Mouse (Mus musculus) embryonic facial prominence, embryonic 10.5 days (tissue): Measurements from ENCODE around the gene Lrrc38. TPM values are rescaled to one million over a fixed set of nuclear protein-coding genes. Genes with fewer than 3 reads are reported as not detected.
"Not testable (repeated sequence)": the region's sequence is repeated elsewhere in the genome, so short reads cannot be mapped to it uniquely, and the experiment has no call there.

Experiments
- DNase-seq: peaks from one replicate; pipeline ENCODE4 v3.0.0-alpha.2; 2017; ENCODE audit warnings: low spot score
- H3K27ac ChIP-seq: fragments of 300-500 bp; sonication (generic); replicated peaks from 2 replicates; pipeline ENCODE4 v1.5.1; 2016; ENCODE audit warnings: mild to moderate bottlenecking
- H3K27me3 ChIP-seq: fragments of 300-500 bp; sonication (generic); replicated peaks from 2 replicates; pipeline ENCODE4 v1.6.1; 2016; ENCODE audit warnings: low read depth, mild to moderate bottlenecking; ENCODE audit not compliant: poor library complexity, severe bottlenecking
- H3K36me3 ChIP-seq: fragments of 300-500 bp; sonication (generic); replicated peaks from 2 replicates; pipeline ENCODE4 v1.6.1; 2016; ENCODE audit warnings: mild to moderate bottlenecking, moderate library complexity
- H3K4me1 ChIP-seq: fragments of 300-500 bp; sonication (generic); 2 replicates; pipeline ENCODE4 v1.6.1; 2016
- H3K4me3 ChIP-seq: fragments of 300-500 bp; sonication (generic); 2 replicates; pipeline ENCODE4 v1.5.1; 2016; ENCODE audit warnings: mild to moderate bottlenecking, moderate library complexity
- H3K9me3 ChIP-seq: fragments of 300-500 bp; sonication (generic); 2 replicates; pipeline ENCODE4 v1.6.1; 2016; ENCODE audit warnings: mild to moderate bottlenecking
- WGBS: fragments of 180-500 bp; shearing (Covaris S2); methylation state at CpG from one replicate; pipeline ENCODE4 v1.1.7; 2016; 5-methylcytosine and 5-hydroxymethylcytosine counted together
- polyA plus RNA-seq: library from polyadenylated mRNA; unstranded; fragments of >200 nt; fragmentation: Nextera tagmentation; extraction: Ambion mirVana; gene quantifications from 2 replicates; pipeline ENCODE4 v1.2.1, GENCODE M21; 2016

Gene Lrrc38
- polyA plus RNA-seq, 1 experiment from 2014 or later, result 0.10 TPM

GRCm38 (mm10) chr4:143325625-143325941 lies 24.0 kb upstream of the Lrrc38 start:
- Histone ChIP-seq H3K27me3 (no peaks in the 10 kb centered on the region), H3K4me1 (peaks cover 34% of the 10 kb centered on the region), H3K27ac (no peak overlapping the region), H3K9me3 (no peaks in the 10 kb centered on the region), H3K4me3 (peak overlapping the region; percentile 43), H3K36me3 (peaks cover 5% of the 10 kb centered on the region; the same call in 1 of the 2 replicates)
- DNase-seq, result peak; percentile 84
- WGBS, result 2% methylated on average over 10 of the region's 10 CpGs

GRCm38 (mm10) chr4:143330566-143330965 lies 19.0 kb upstream of the Lrrc38 start:
- Histone ChIP-seq H3K36me3 (no peaks in the 10 kb centered on the region), H3K4me1 (peaks cover 25% of the 10 kb centered on the region), H3K4me3 (peak overlapping the region; percentile 23; the same call in 1 of the 2 replicates), H3K27me3 (no peaks in the 10 kb centered on the region), H3K9me3 (no peaks in the 10 kb centered on the region), H3K27ac (peak overlapping the region; percentile 78)
- peak; percentile 81 for DNase-seq
- WGBS, result 27% methylated on average over 9 of the region's 9 CpGs

GRCm38 (mm10) chr4:143331787-143332186 lies 17.8 kb upstream of the Lrrc38 start:
- no peak for DNase-seq
- H3K4me3 ChIP-seq, result no peak overlapping the region
- H3K4me1 ChIP-seq, result peaks cover 21% of the 10 kb centered on the region
- no peaks in the 10 kb centered on the region for H3K36me3 ChIP-seq
- no peaks in the 10 kb centered on the region for H3K9me3 ChIP-seq
- WGBS, result 94% methylated on average over 1 of the region's 1 CpGs
- H3K27ac ChIP-seq, result no peak overlapping the region
- H3K27me3 ChIP-seq, result no peaks in the 10 kb centered on the region

GRCm38 (mm10) chr4:143334145-143334544 lies 15.4 kb upstream of the Lrrc38 start:
- Histone ChIP-seq H3K36me3 (no peaks in the 10 kb centered on the region), H3K4me3 (no peak overlapping the region), H3K4me1 (peaks cover 21% of the 10 kb centered on the region), H3K9me3 (no peaks in the 10 kb centered on the region), H3K27ac (no peak overlapping the region), H3K27me3 (no peaks in the 10 kb centered on the region)
- WGBS, result 59% methylated on average over 5 of the region's 5 CpGs
- no peak for DNase-seq

- no peak overlapping the region for H3K27ac ChIP-seq
- DNase-seq, result no peak
- H3K4me1 ChIP-seq, result peaks cover 13% of the 10 kb centered on the region
- no peak overlapping the region for H3K4me3 ChIP-seq
- no peaks in the 10 kb centered on the region for H3K27me3 ChIP-seq
- WGBS, result 89% methylated on average over 17 of the region's 17 CpGs
- no peaks in the 10 kb centered on the region for H3K36me3 ChIP-seq
- no peaks in the 10 kb centered on the region for H3K9me3 ChIP-seq
These were observed 14.6 kb upstream of the Lrrc38 start for GRCm38 (mm10) chr4:143334995-143335394.

GRCm38 (mm10) chr4:143336096-143336495 lies 13.5 kb upstream of the Lrrc38 start:
- no peaks in the 10 kb centered on the region for H3K36me3 ChIP-seq
- H3K4me1 ChIP-seq, result 0 out of 2 replicates have a peak, but pooled peaks cover 4% of the 10 kb centered on the region
- no peak overlapping the region for H3K27ac ChIP-seq
- no peak for DNase-seq
- no peak overlapping the region for H3K4me3 ChIP-seq
- WGBS, result 50% methylated on average over 2 of the region's 2 CpGs
- H3K9me3 ChIP-seq, result no peaks in the 10 kb centered on the region
- H3K27me3 ChIP-seq, result no peaks in the 10 kb centered on the region

- Histone ChIP-seq H3K36me3 (no peaks in the 10 kb centered on the region), H3K9me3 (no peaks in the 10 kb centered on the region), H3K4me3 (no peak overlapping the region), H3K27me3 (no peaks in the 10 kb centered on the region), H3K27ac (no peak overlapping the region), H3K4me1 (no peaks in the 10 kb centered on the region)
- WGBS, result 88% methylated on average over 13 of the region's 13 CpGs
- DNase-seq, result no peak
These were observed 9.7 kb upstream of the Lrrc38 start for GRCm38 (mm10) chr4:143339808-143340207.

- no peaks in the 10 kb centered on the region for H3K27me3 ChIP-seq
- H3K36me3 ChIP-seq, result no peaks in the 10 kb centered on the region
- H3K27ac ChIP-seq, result no peak overlapping the region
- no peak for DNase-seq
- no peak overlapping the region for H3K4me3 ChIP-seq
- no peaks in the 10 kb centered on the region for H3K9me3 ChIP-seq
- no peaks in the 10 kb centered on the region for H3K4me1 ChIP-seq
- 86% methylated on average over 7 of the region's 7 CpGs for WGBS
These were observed 8.1 kb upstream of the Lrrc38 start for GRCm38 (mm10) chr4:143341470-143341869.

GRCm38 (mm10) chr4:143345491-143345890 lies 4.1 kb upstream of the Lrrc38 start:
- Histone ChIP-seq H3K4me1 (peaks cover 18% of the 10 kb centered on the region), H3K27me3 (peaks cover 39% of the 10 kb centered on the region)
- H3K4me3 ChIP-seq, H3K36me3 ChIP-seq, H3K9me3 ChIP-seq, H3K27ac ChIP-seq, DNase-seq: not testable (repeated sequence)
- WGBS, result 80% methylated on average over 5 of the region's 5 CpGs

- peaks cover 20% of the 10 kb centered on the region for H3K4me1 ChIP-seq
- peaks cover 68% of the 10 kb centered on the region for H3K27me3 ChIP-seq
- H3K4me3 ChIP-seq, result no peak overlapping the region
- DNase-seq, result no peak
- H3K9me3 ChIP-seq, result no peaks in the 10 kb centered on the region
- 23% methylated on average over 5 of the region's 5 CpGs for WGBS
- no peak overlapping the region for H3K27ac ChIP-seq
- H3K36me3 ChIP-seq, result no peaks in the 10 kb centered on the region
These were observed 879 bp upstream of the Lrrc38 start for GRCm38 (mm10) chr4:143348678-143349077.

- H3K27ac ChIP-seq, result peak overlapping the region; percentile 44; the same call in 1 of the 2 replicates
- peaks cover 68% of the 10 kb centered on the region for H3K27me3 ChIP-seq
- WGBS, result 3% methylated on average over 72 of the region's 72 CpGs
These were observed 774 bp downstream of the Lrrc38 start for GRCm38 (mm10) chr4:143350047-143351015.

GRCm38 (mm10) chr4:143352301-143352700 lies 2.7 kb downstream of the Lrrc38 start:
- H3K4me3 ChIP-seq, result no peak overlapping the region
- peaks cover 61% of the 10 kb centered on the region for H3K27me3 ChIP-seq
- no peaks in the 10 kb centered on the region for H3K9me3 ChIP-seq
- H3K36me3 ChIP-seq, result no peaks in the 10 kb centered on the region
- 74% methylated on average over 4 of the region's 4 CpGs for WGBS
- no peak for DNase-seq
- H3K27ac ChIP-seq, result no peak overlapping the region
- H3K4me1 ChIP-seq, result peaks cover 23% of the 10 kb centered on the region

More at GRCm38 (mm10) chr4:143350047-143351015, 774 bp downstream of the Lrrc38 start:
- peak overlapping the region; percentile 68 for H3K4me3 ChIP-seq
- peak; percentile 44 for DNase-seq
- peaks cover 23% of the 10 kb centered on the region for H3K4me1 ChIP-seq
- no peaks in the 10 kb centered on the region for H3K9me3 ChIP-seq
- H3K36me3 ChIP-seq, result no peaks in the 10 kb centered on the region

GRCm38 (mm10) chr4:143361520-143361919 lies 12.0 kb downstream of the Lrrc38 start:
- Histone ChIP-seq H3K27ac (no peak overlapping the region), H3K9me3 (no peaks in the 10 kb centered on the region), H3K4me3 (no peak overlapping the region), H3K4me1 (no peaks in the 10 kb centered on the region), H3K36me3 (no peaks in the 10 kb centered on the region), H3K27me3 (no peaks in the 10 kb centered on the region)
- 80% methylated on average over 10 of the region's 10 CpGs for WGBS
- DNase-seq, result no peak
